Mouse (Mus musculus) heart, postnatal 0 days (tissue): Measurements from ENCODE around the gene Fam129b. TPM values are rescaled to one million over a fixed set of nuclear protein-coding genes. Genes with fewer than 3 reads are reported as not detected.

ENCODE experiments used
- ATAC-seq: fragments of 200-750 bp; cut with Nextera tagmentation; 2 replicates; pipeline ENCODE4 v1.8.0; 2017; ENCODE audit warnings: low read depth, moderate number of reproducible peaks, moderate library complexity; ENCODE audit not compliant: insufficient read depth
- DNase-seq: peaks from one replicate; pipeline ENCODE4 v3.0.0-alpha.2; 2016; ENCODE audit warnings: low spot score
- H3K27ac ChIP-seq: fragments of 300-500 bp; sonication (generic); 2 replicates; pipeline ENCODE4 v1.5.1; 2014; ENCODE audit warnings: low read depth, mild to moderate bottlenecking
- H3K27me3 ChIP-seq: fragments of 300-500 bp; sonication (generic); 2 replicates; pipeline ENCODE4 v1.6.1; 2014; ENCODE audit warnings: low read length, mixed read lengths; ENCODE audit not compliant: control insufficient read depth, insufficient read depth
- H3K36me3 ChIP-seq: fragments of 300-500 bp; sonication (generic); replicated peaks from 2 replicates; pipeline ENCODE4 v1.6.1; 2014; ENCODE audit warnings: low read length, mixed read lengths; ENCODE audit not compliant: control insufficient read depth, insufficient read depth
- H3K4me1 ChIP-seq: fragments of 300-500 bp; sonication (generic); 2 replicates; pipeline ENCODE4 v1.6.1; 2014; ENCODE audit warnings: antibody characterized with exemption; ENCODE audit not compliant: control insufficient read depth, insufficient read depth
- H3K4me2 ChIP-seq: fragments of 300-500 bp; sonication (generic); 2 replicates; pipeline ENCODE4 v1.6.1; 2014; ENCODE audit warnings: low read depth, mild to moderate bottlenecking, low read length, moderate library complexity
- H3K4me3 ChIP-seq: fragments of 300-500 bp; sonication (generic); 2 replicates; pipeline ENCODE4 v1.5.1; 2014; ENCODE audit warnings: low read depth, low read length
- H3K9ac ChIP-seq: fragments of 300-500 bp; sonication (generic); replicated peaks from 2 replicates; pipeline ENCODE4 v1.6.1; 2014; ENCODE audit warnings: low read depth, low read length, mixed read lengths
- H3K9me3 ChIP-seq: fragments of 300-500 bp; sonication (generic); replicated peaks from 2 replicates; pipeline ENCODE4 v1.6.1; 2016; ENCODE audit warnings: low read length; ENCODE audit not compliant: control insufficient read depth
- CTCF ChIP-seq: IDR thresholded peaks from 2 replicates; pipeline ENCODE4 v1.5.1; 2016; ENCODE audit warnings: antibody characterized with exemption, control low read depth, low read depth
- EP300 ChIP-seq: IDR thresholded peaks from 2 replicates; pipeline ENCODE4 v1.6.1; 2016; ENCODE audit warnings: antibody characterized with exemption, low read depth
- WGBS: fragments of 180-500 bp; shearing (Covaris S2); extraction: QIAGEN DNeasy Blood & Tissue Kit; methylation state at CpG from one replicate; pipeline ENCODE4 v1.1.7; 2014; 5-methylcytosine and 5-hydroxymethylcytosine counted together
- polyA plus RNA-seq: library from polyadenylated mRNA; unstranded; fragments of >200 nt; fragmentation: Nextera tagmentation; extraction: Ambion mirVana; gene quantifications from 2 replicates; pipeline ENCODE4 v1.2.1, GENCODE M21; 2015
- total RNA-seq: library from RNA; depleted of rRNA; stranded (reverse); fragments of >200 nt; gene quantifications from 2 replicates; pipeline ENCODE4 v1.2.3, GENCODE M21; 2014; ENCODE audit warnings: low replicate concordance

Gene Fam129b
- total and polyA plus RNA-seq, 2 experiments from 2014 or later, result 25.3 to 60.1 TPM

GRCm38 (mm10) chr2:32874070-32874469 lies 1.8 kb upstream of the Fam129b start:
- no peaks in the 10 kb centered on the region for H3K27me3 ChIP-seq
- H3K4me2 ChIP-seq, result no peak overlapping the region
- ATAC-seq, result no peak
- no peaks in the 10 kb centered on the region for H3K36me3 ChIP-seq
- H3K9ac ChIP-seq, result no peak overlapping the region
- 73% methylated on average over 3 of the region's 3 CpGs for WGBS
- no peak overlapping the region for H3K27ac ChIP-seq
- TF ChIP-seq EP300 (no peak), CTCF (no peak)
- peaks cover 43% of the 10 kb centered on the region for H3K4me1 ChIP-seq
- no peak for DNase-seq
- H3K4me3 ChIP-seq, result no peak overlapping the region
- no peaks in the 10 kb centered on the region for H3K9me3 ChIP-seq

DNA sequence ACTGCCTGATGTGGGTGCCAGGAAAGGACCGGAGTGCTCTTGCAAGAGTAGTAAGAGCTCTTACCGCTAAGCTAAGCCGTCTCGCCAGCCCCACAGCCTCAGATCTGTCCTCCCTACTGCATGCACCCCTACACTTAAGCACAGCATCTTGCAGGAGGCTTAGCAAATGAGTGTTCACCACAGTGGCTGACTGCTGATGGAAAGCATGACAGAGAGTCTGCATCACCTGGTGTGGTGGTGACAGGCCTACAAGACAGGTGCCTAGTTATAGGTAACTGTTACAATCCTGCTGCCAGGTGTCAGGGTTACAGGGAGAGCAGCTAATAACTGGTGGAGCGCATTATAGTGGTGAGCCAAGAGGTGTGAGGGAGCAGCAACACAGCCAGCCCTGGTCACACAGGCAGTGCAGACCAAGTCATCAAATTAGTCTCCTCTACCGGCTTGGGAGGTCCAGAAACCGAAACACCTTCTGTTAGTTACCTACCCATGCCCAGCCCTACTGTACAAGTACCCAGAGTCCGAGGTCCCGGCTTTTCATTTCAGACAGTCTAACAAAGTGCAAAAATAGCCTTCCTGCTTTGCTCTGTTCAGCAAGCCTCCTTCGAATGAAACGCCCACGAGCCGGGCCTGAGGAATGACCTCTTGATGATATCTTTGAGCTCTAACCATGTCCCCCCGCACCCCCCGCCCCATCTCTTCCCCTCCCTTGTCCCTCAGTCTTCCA lies 801 bp upstream of the Fam129b start:
- Histone ChIP-seq H3K27ac (peak overlapping the region; percentile 93), H3K9ac (peak overlapping the region; percentile 85), H3K27me3 (no peaks in the 10 kb centered on the region), H3K4me3 (peak overlapping the region; percentile 74), H3K4me2 (peak overlapping the region; percentile 92), H3K9me3 (no peaks in the 10 kb centered on the region), H3K36me3 (no peaks in the 10 kb centered on the region), H3K4me1 (peaks cover 38% of the 10 kb centered on the region)
- WGBS, result 3% methylated on average over 15 of the region's 15 CpGs
- no peak for TF ChIP-seq EP300
- no peak for TF ChIP-seq CTCF
- DNase-seq (no peak), ATAC-seq (peak; percentile 0; the same call in 1 of the 2 replicates)

- no peaks in the 10 kb centered on the region for H3K27me3 ChIP-seq
- H3K9me3 ChIP-seq, result no peaks in the 10 kb centered on the region
- DNase-seq (no peak), ATAC-seq (no peak)
- peaks cover 49% of the 10 kb centered on the region for H3K4me1 ChIP-seq
- H3K36me3 ChIP-seq, result no peaks in the 10 kb centered on the region; the same call in 1 of the 2 replicates
- peak overlapping the region; percentile 92 for H3K4me2 ChIP-seq
- H3K4me3 ChIP-seq, result peak overlapping the region; percentile 74
- peak overlapping the region; percentile 93 for H3K27ac ChIP-seq
- WGBS, result 3% methylated on average over 20 of the region's 20 CpGs
- TF ChIP-seq CTCF, result no peak
- TF ChIP-seq EP300, result no peak
- H3K9ac ChIP-seq, result peak overlapping the region; percentile 85
Measured at GRCm38 (mm10) chr2:32876490-32877302, 782 bp downstream of the Fam129b start.

GRCm38 (mm10) chr2:32877303-32877702 lies 1.4 kb downstream of the Fam129b start:
- Histone ChIP-seq H3K27ac (peak overlapping the region; percentile 93), H3K4me1 (peaks cover 53% of the 10 kb centered on the region), H3K9ac (peak overlapping the region; percentile 85), H3K9me3 (no peaks in the 10 kb centered on the region), H3K4me2 (peak overlapping the region; percentile 92), H3K36me3 (no peaks in the 10 kb centered on the region; the same call in 1 of the 2 replicates), H3K27me3 (no peaks in the 10 kb centered on the region), H3K4me3 (peak overlapping the region; percentile 74)
- TF ChIP-seq CTCF, result no peak
- no peak for TF ChIP-seq EP300
- 12% methylated on average over 5 of the region's 5 CpGs for WGBS
- no peak for DNase-seq
- ATAC-seq, result no peak

GRCm38 (mm10) chr2:32877761-32878393 lies 2.0 kb downstream of the Fam129b start:
- Histone ChIP-seq H3K36me3 (no peaks in the 10 kb centered on the region; the same call in 1 of the 2 replicates), H3K9ac (peak overlapping the region; percentile 85), H3K27me3 (no peaks in the 10 kb centered on the region), H3K4me2 (peak overlapping the region; percentile 92), H3K4me1 (peaks cover 55% of the 10 kb centered on the region), H3K9me3 (no peaks in the 10 kb centered on the region), H3K4me3 (peak overlapping the region; percentile 74), H3K27ac (peak overlapping the region; percentile 93)
- 31% methylated on average over 6 of the region's 6 CpGs for whole genome bisulfite sequencing
- DNase-seq (no peak), ATAC-seq (no peak)
- TF ChIP-seq CTCF, result no peak
- no peak for TF ChIP-seq EP300
